Mouse (Mus musculus) intestine, embryonic 16.5 days (tissue): ENCODE results near the gene Cdkl4. TPM values are rescaled to one million over a fixed set of nuclear protein-coding genes. Genes with fewer than 3 reads are reported as not detected.

Experiments used
- ATAC-seq: fragments of 200-750 bp; cut with Nextera tagmentation; 2 replicates; pipeline ENCODE4 v1.8.0; 2017; ENCODE audit warnings: moderate TSS enrichment, moderate library complexity
- H3K27ac ChIP-seq: fragments of 300-500 bp; sonication (generic); 2 replicates; pipeline ENCODE4 v1.5.1; 2014; ENCODE audit warnings: mild to moderate bottlenecking, low read length
- H3K27me3 ChIP-seq: fragments of 300-500 bp; sonication (generic); replicated peaks from 2 replicates; pipeline ENCODE4 v1.6.1; 2014; ENCODE audit warnings: low read length, control low read depth, mixed read lengths; ENCODE audit not compliant: control insufficient read depth, insufficient read depth
- H3K36me3 ChIP-seq: fragments of 300-500 bp; sonication (generic); 2 replicates; pipeline ENCODE4 v1.6.1; 2014; ENCODE audit warnings: low read length, control low read depth; ENCODE audit not compliant: control insufficient read depth, insufficient read depth
- H3K4me1 ChIP-seq: fragments of 300-500 bp; sonication (generic); 2 replicates; pipeline ENCODE4 v1.6.1; 2014; ENCODE audit warnings: low read length, control low read depth, mixed read lengths; ENCODE audit not compliant: control insufficient read depth, insufficient read depth
- H3K4me2 ChIP-seq: fragments of 300-500 bp; sonication (generic); 2 replicates; pipeline ENCODE4 v1.6.1; 2014; ENCODE audit warnings: low read depth, low read length, control low read depth
- H3K4me3 ChIP-seq: fragments of 300-500 bp; sonication (generic); 2 replicates; pipeline ENCODE4 v1.5.1; 2014; ENCODE audit warnings: mild to moderate bottlenecking, low read length
- H3K9ac ChIP-seq: fragments of 300-500 bp; sonication (generic); 2 replicates; pipeline ENCODE4 v1.6.1; 2014; ENCODE audit warnings: low read depth, low read length
- H3K9me3 ChIP-seq: fragments of 300-500 bp; sonication (generic); 2 replicates; pipeline ENCODE4 v1.6.1; 2016; ENCODE audit warnings: low read length, control low read depth; ENCODE audit not compliant: control insufficient read depth
- WGBS: fragments of 180-500 bp; shearing (Covaris S2); extraction: QIAGEN DNeasy Blood & Tissue Kit; methylation state at CpG from one replicate; pipeline ENCODE4 v1.1.7; 2014; 5-methylcytosine and 5-hydroxymethylcytosine counted together
- polyA plus RNA-seq: library from polyadenylated mRNA; unstranded; fragments of >200 nt; fragmentation: Nextera tagmentation; extraction: Ambion mirVana; gene quantifications from 2 replicates; pipeline ENCODE4 v1.2.1, GENCODE M21; 2015

The Cdkl4 gene
- polyA plus RNA-seq, 1 experiment from 2014 or later, result 0.46 TPM

- under 1% methylated on average over 86 of the region's 90 CpGs for WGBS
- peaks cover 14% of the 10 kb centered on the region for H3K4me1 ChIP-seq
- no peaks in the 10 kb centered on the region for H3K27me3 ChIP-seq
- peak; percentile 86 for ATAC-seq
- H3K4me3 ChIP-seq, result peak within 1 kb of the TSS; percentile 94
- H3K9me3 ChIP-seq, result no peaks in the 10 kb centered on the region
- peak within 1 kb of the TSS; percentile 68 for H3K4me2 ChIP-seq
- peak within 1 kb of the TSS; percentile 95 for H3K9ac ChIP-seq
- H3K36me3 ChIP-seq, result no peaks in the 10 kb centered on the region
- peak within 1 kb of the TSS; percentile 91 for H3K27ac ChIP-seq
These were observed 97.4 kb downstream of the Cdkl4 start, which contains the start of gene Sos1 for GRCm38 (mm10) chr17:80480031-80480854. TSS of gene Sos1 (minus strand) at chr17:80480453.

- H3K9ac ChIP-seq, result peak overlapping the region; percentile 95
- WGBS, result under 1% methylated on average over 60 of the region's 71 CpGs
- no peaks in the 10 kb centered on the region for H3K36me3 ChIP-seq
- H3K9me3 ChIP-seq, result no peaks in the 10 kb centered on the region
- no peaks in the 10 kb centered on the region for H3K27me3 ChIP-seq
- peak overlapping the region; percentile 91 for H3K27ac ChIP-seq
- H3K4me1 ChIP-seq, result peaks cover 14% of the 10 kb centered on the region
- peak overlapping the region; percentile 94 for H3K4me3 ChIP-seq
- peak overlapping the region; percentile 68 for H3K4me2 ChIP-seq
- ATAC-seq, result peak; percentile 52
These were observed 98.2 kb downstream of the Cdkl4 start for GRCm38 (mm10) chr17:80479295-80480030.

- no peak overlapping the region for H3K4me3 ChIP-seq
- no peaks in the 10 kb centered on the region for H3K9me3 ChIP-seq
- peaks cover 16% of the 10 kb centered on the region for H3K4me1 ChIP-seq
- no peak for ATAC-seq
- H3K4me2 ChIP-seq, result no peak overlapping the region
- H3K36me3 ChIP-seq, result no peaks in the 10 kb centered on the region
- no peak overlapping the region for H3K27ac ChIP-seq
- no peaks in the 10 kb centered on the region for H3K27me3 ChIP-seq
- no peak overlapping the region for H3K9ac ChIP-seq
- WGBS, result 86% methylated on average over 2 of the region's 2 CpGs
These were observed 99.9 kb downstream of the Cdkl4 start for GRCm38 (mm10) chr17:80477679-80478078.

GRCm38 (mm10) chr17:80476496-80476895 is 101.1 kb downstream of the Cdkl4 start:
- Histone ChIP-seq H3K36me3 (no peaks in the 10 kb centered on the region), H3K27me3 (no peaks in the 10 kb centered on the region), H3K4me1 (peaks cover 12% of the 10 kb centered on the region), H3K4me2 (no peak overlapping the region), H3K4me3 (no peak overlapping the region), H3K9me3 (no peaks in the 10 kb centered on the region), H3K27ac (no peak overlapping the region), H3K9ac (no peak overlapping the region)
- WGBS, result 84% methylated on average over 4 of the region's 4 CpGs
- no peak for ATAC-seq

Other genes with a start within 250 kb of the Cdkl4 start
- 1.3 TPM in 1 of 2 replicates, not detected in the other for gene Gm10190, start 204.3 kb downstream of the Cdkl4 start, polyA plus RNA-seq
- 2.7 TPM in 2 replicates for gene Sos1, start 97.4 kb downstream of the Cdkl4 start, polyA plus RNA-seq
- 15.2 and 16.9 TPM in 2 replicates for gene Map4k3, start 150.7 kb upstream of the Cdkl4 start, polyA plus RNA-seq